Mouse (Mus musculus) heart, postnatal 10 days (tissue): ENCODE measurements at regions not wholly inside any gene's neighbourhood (a gene's known extent, or its start where the extent isn't known, plus 50 kb on each side); places are given as distances from the start of the nearest gene placed in this dataset.

Experiments used
- DNase-seq, 2 experiments: peaks; one replicate each; pipeline ENCODE4 v3.0.0; 2021
- intact Hi-C: fragments of 180-260 bp; cut with DNase I; formaldehyde crosslinking; loops from one replicate; pipeline ENCODE4 v1.15.1; 2025

- intact Hi-C loops = no loop called here
- DNase-seq = no peak
Observed at GRCm38 (mm10) chr14:9389180-9389579, 723.1 kb upstream of the 4930452B06Rik start.
